Mouse (Mus musculus): ENCODE measurements around the gene Gm5460.

The Gm5460 gene

DNA sequence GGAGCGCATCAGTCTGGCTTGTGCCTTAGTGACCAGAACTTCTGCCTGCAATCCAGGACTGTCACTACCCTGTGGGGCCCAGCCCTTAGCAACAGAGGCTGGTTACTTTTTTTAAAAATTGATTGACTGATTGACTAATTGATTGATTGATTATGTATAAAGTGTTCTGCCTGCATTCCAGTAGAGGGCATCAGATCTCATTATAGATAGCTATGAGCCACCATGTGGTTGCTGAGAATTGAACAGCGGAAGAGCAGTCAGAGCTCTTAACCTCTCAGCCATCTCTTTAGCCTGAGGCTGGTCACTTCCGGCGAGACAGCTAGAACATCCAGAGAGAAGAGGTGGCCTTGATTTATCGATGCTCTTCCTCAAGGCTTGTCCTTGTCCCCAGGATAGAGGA is 60.7 kb downstream of the Gm5460 start:
- DNase-seq, result no peak

GRCm38 (mm10) chr14:34078293-34078692 is 61.7 kb downstream of the Gm5460 start:
- DNase-seq, result no peak

DNA sequence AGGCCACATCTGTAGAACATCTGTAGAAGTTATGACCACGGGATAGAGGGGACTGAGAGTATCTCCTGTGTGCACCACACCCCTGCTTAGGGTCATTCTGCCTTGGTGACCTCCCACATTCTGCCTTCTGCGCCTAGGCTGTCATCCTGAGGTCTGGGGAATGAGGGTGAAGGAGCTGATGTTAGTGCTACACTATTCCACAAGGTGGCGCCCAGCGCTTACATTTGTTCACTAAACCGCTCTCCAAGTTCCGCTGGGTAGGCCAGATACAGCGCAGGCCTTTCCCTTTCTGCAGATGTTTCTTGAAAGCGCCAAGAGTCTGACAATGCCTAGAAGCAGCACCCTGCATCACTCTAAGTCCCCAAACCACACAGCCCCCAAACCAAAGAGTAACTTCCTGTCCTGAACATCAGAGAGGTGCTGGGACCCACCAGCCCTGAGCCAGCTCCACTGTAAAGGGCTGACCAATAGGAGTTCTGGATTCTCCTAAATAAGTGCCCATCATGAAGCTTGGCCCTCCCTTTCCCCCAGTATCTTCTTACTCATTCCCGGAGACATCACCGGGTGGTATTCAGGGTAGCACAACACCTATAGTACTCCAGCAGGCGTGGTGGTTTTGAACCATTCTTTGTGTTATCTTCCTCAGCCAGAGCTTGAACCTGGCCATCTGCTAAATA is 63.9 kb downstream of the Gm5460 start:
- DNase-seq, result peak; percentile 39

DNA sequence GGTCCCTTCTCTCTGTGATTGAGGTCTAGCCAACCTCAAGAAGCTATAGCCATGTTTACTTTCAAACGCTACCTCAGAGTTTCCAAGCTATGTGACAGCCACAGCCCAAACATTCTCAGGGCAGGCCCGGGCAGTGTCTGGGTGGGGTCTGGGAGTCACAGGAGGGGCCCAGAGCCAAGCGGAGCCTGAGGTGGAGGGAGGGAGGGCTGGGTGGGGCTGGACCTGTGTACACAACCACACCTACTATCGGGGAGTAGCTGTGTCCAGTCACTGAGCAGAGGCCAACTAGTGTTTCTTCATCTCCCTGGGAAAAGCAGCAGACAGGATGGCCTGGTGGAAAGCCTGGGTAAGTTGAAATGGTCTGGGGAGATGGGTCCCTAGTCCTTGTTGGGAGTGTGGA is 69.2 kb downstream of the Gm5460 start, which contains the start of gene Anxa8:
Gene Anxa8, plus strand, starts transcription at position 251 of the 400 bp plus-strand sequence.
- DNase-seq, result no peak

GRCm38 (mm10) chr14:34086806-34087205 is 70.2 kb downstream of the Gm5460 start:
- no peak for DNase-seq

DNA sequence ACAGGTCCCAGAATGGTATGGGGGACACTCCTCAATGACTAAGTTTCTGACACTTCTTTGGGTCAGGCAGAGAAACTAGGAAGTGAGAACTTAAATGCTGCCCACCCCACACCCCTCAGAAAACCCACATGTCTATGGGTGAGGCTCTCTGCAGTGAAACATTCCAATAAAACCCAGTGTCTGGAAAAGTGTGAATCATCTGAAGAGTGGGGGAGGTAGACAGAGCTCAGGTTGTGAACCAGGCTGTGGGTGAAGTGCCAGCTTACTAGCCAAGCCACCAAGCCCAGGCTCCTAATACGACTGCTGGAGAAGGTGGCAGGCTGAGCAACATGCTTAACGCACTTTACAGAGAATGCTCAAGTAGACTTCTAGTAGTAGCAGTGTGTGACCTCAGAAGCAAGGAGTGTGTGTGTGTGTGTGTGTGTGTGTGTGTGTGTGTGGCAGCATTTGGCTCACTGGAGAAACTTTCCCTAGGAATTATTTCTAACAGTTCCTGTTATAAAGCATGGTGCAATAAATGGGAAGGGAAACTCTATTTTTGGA is 71.4 kb downstream of the Gm5460 start:
- no peak for DNase-seq

DNA sequence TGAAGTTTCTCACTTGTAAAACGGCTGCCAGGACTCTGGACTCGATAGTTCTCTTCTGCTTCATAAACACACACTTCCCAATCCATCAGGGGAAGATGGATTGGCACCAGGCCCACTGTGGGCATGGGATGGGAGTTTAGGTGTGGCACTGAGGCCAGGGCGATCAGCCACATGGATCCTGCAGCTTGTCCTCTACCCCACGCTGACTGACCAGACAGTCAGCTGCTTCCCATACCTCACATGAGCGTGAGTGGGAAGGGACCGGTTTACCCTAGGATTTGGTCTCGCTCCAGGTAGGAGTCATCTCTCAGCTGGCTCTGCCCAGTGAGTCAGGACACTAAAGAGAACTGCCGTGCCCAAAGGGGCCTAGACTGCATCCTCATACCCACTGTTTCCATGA is 73.2 kb downstream of the Gm5460 start:
- no peak for DNase-seq

- DNase-seq, result no peak
These were observed 74.9 kb downstream of the Gm5460 start for GRCm38 (mm10) chr14:34091475-34091874.

DNA sequence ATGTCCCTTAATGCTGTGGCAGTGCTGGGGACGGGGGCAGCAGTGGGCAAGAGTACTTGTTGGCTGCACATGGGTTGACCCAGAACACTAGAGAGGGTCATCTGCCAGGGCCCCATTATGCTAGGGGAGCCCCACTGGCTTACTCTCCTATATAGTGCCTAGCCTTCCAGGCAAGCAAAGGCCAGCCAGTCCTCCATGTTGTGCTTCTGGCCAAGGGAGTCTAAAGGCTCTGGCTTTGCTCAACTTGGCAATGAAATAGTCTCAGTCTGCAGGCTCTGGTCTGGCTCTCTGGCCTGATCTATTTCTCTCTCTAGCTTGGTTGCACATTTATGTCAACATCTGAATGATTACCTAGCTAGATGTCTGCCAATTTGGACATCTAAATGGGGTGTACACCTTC is 76.3 kb downstream of the Gm5460 start:
- DNase-seq, result no peak

- no peak for DNase-seq
These were observed 79.6 kb downstream of the Gm5460 start for GRCm38 (mm10) chr14:34096161-34096560.
